Mouse (Mus musculus) megakaryocyte, embryonic 14.5 days (primary cell): Measurements from ENCODE around the gene Olfr1495. TPM values are rescaled to one million over a fixed set of nuclear protein-coding genes. Genes with fewer than 3 reads are reported as not detected.
"Not testable (repeated sequence)": the region's sequence is repeated elsewhere in the genome, so short reads cannot be mapped to it uniquely, and the experiment has no call there.

Experiments used
- H3K27me3 ChIP-seq: replicated peaks from 2 replicates; pipeline ENCODE3; 2012; ENCODE audit warnings: inconsistent platforms
- H3K36me3 ChIP-seq: replicated peaks from 2 replicates; pipeline ENCODE3; 2012; ENCODE audit warnings: low read length, inconsistent platforms, mixed read lengths
- H3K4me1 ChIP-seq: 2 replicates; pipeline ENCODE4 v1.6.1; 2012; ENCODE audit warnings: inconsistent platforms
- H3K4me3 ChIP-seq: replicated peaks from 2 replicates; pipeline ENCODE3; 2012; ENCODE audit warnings: moderate library complexity, mild to moderate bottlenecking, inconsistent platforms
- H3K9me3 ChIP-seq: 2 replicates; pipeline ENCODE4 v1.6.1; 2012; ENCODE audit warnings: inconsistent platforms
- FLI1 ChIP-seq: IDR thresholded peaks from 2 replicates; pipeline ENCODE4 v1.6.1; 2012; ENCODE audit warnings: low read length, inconsistent platforms, mixed read lengths
- GATA1 ChIP-seq: IDR thresholded peaks from 3 replicates; pipeline ENCODE4 v1.6.1; 2012; ENCODE audit warnings: mixed read lengths, low read length, inconsistent platforms, borderline replicate concordance
- polyA plus RNA-seq: library from polyadenylated mRNA; stranded (reverse); fragments of >175 nt; gene quantifications from 2 replicates; pipeline ENCODE4 v1.2.3, GENCODE M21; 2012; ENCODE audit warnings: low replicate concordance; ENCODE audit not compliant: insufficient read depth

The Olfr1495 gene
- not detected in 2 replicates for polyA plus RNA-seq

- Histone ChIP-seq H3K9me3 (peaks cover 6% of the 10 kb centered on the region; the same call in 1 of the 2 replicates), H3K36me3 (no peaks in the 10 kb centered on the region), H3K4me3 (no peak within 1 kb of the TSS), H3K4me1 (no peaks in the 10 kb centered on the region), H3K27me3 (no peaks in the 10 kb centered on the region)
- TF ChIP-seq GATA1 (no peak), FLI1 (no peak)
Measured at GRCm38 (mm10) chr19:13764306-13764705, at the start of gene Olfr1495. Gene Olfr1495 (plus strand): TSS chr19:13764606.

- H3K36me3 ChIP-seq, result no peaks in the 10 kb centered on the region
- no peak within 1 kb of the TSS for H3K4me3 ChIP-seq
- no peaks in the 10 kb centered on the region for H3K27me3 ChIP-seq
- no peaks in the 10 kb centered on the region for H3K4me1 ChIP-seq
- TF ChIP-seq FLI1, result no peak
- no peak for TF ChIP-seq GATA1
- 0 out of 2 replicates have a peak, but pooled peaks cover 7% of the 10 kb centered on the region for H3K9me3 ChIP-seq
Measured at GRCm38 (mm10) chr19:13722978-13723377, 41.4 kb upstream of the Olfr1495 start, which contains the start of gene Olfr1493-ps1. Gene Olfr1493-ps1 (plus strand): TSS chr19:13723278.

GRCm38 (mm10) chr19:13739428-13739827 is 25.0 kb upstream of the Olfr1495 start, which contains the start of gene Olfr1494:
Gene Olfr1494 (plus strand): TSS chr19:13739728.
- Histone ChIP-seq H3K4me1 (no peaks in the 10 kb centered on the region), H3K27me3 (no peaks in the 10 kb centered on the region)
- TF ChIP-seq FLI1 (no peak), GATA1 (no peak)

GRCm38 (mm10) chr19:13749366-13749765 is 15.0 kb upstream of the Olfr1495 start:
- Histone ChIP-seq H3K36me3 (no peaks in the 10 kb centered on the region), H3K4me3 (no peak overlapping the region), H3K9me3 (peaks cover 12% of the 10 kb centered on the region; the same call in 1 of the 2 replicates), H3K4me1 (no peaks in the 10 kb centered on the region), H3K27me3 (no peaks in the 10 kb centered on the region)
- TF ChIP-seq FLI1 (no peak), GATA1 (no peak)

More at GRCm38 (mm10) chr19:13739428-13739827, 25.0 kb upstream of the Olfr1495 start, which contains the start of gene Olfr1494:
- H3K36me3 ChIP-seq, result no peaks in the 10 kb centered on the region
- no peak within 1 kb of the TSS for H3K4me3 ChIP-seq
- H3K9me3 ChIP-seq, result no peaks in the 10 kb centered on the region

GRCm38 (mm10) chr19:13768565-13769276 is 4.3 kb downstream of the Olfr1495 start:
- H3K9me3 ChIP-seq, result peaks cover 6% of the 10 kb centered on the region; the same call in 1 of the 2 replicates
- no peak overlapping the region for H3K4me3 ChIP-seq
- TF ChIP-seq FLI1, result no peak
- no peak for TF ChIP-seq GATA1
- no peaks in the 10 kb centered on the region for H3K4me1 ChIP-seq
- no peaks in the 10 kb centered on the region for H3K27me3 ChIP-seq
- H3K36me3 ChIP-seq, result no peaks in the 10 kb centered on the region

GRCm38 (mm10) chr19:13777578-13777977 is 13.2 kb downstream of the Olfr1495 start, which contains the start of gene Olfr1496:
Gene Olfr1496 (plus strand): TSS chr19:13777878.
- H3K4me3 ChIP-seq, result no peak within 1 kb of the TSS
- no peak for TF ChIP-seq FLI1
- no peak for TF ChIP-seq GATA1
- no peaks in the 10 kb centered on the region for H3K36me3 ChIP-seq
- no peaks in the 10 kb centered on the region for H3K9me3 ChIP-seq
- no peaks in the 10 kb centered on the region for H3K4me1 ChIP-seq
- no peaks in the 10 kb centered on the region for H3K27me3 ChIP-seq

GRCm38 (mm10) chr19:13798102-13798501 is 33.7 kb downstream of the Olfr1495 start, which contains the start of gene Olfr1497:
Gene Olfr1497 (minus strand): TSS chr19:13798202.
- H3K4me1 ChIP-seq, result no peaks in the 10 kb centered on the region
- H3K36me3 ChIP-seq, result no peaks in the 10 kb centered on the region
- TF ChIP-seq FLI1 (no peak), GATA1 (no peak)
- H3K4me3 ChIP-seq, result no peak within 1 kb of the TSS
- no peaks in the 10 kb centered on the region for H3K9me3 ChIP-seq
- no peaks in the 10 kb centered on the region for H3K27me3 ChIP-seq

GRCm38 (mm10) chr19:13805486-13805885 is 41.1 kb downstream of the Olfr1495 start:
- not testable (repeated sequence) for H3K4me1 ChIP-seq, H3K4me3 ChIP-seq, H3K36me3 ChIP-seq, H3K27me3 ChIP-seq, H3K9me3 ChIP-seq

- Histone ChIP-seq H3K36me3 (no peaks in the 10 kb centered on the region), H3K27me3 (no peaks in the 10 kb centered on the region), H3K4me1 (no peaks in the 10 kb centered on the region), H3K4me3 (no peak overlapping the region), H3K9me3 (no peaks in the 10 kb centered on the region)
- TF ChIP-seq FLI1 (no peak), GATA1 (no peak)
Measured at GRCm38 (mm10) chr19:13812823-13813222, 48.4 kb downstream of the Olfr1495 start.

GRCm38 (mm10) chr19:13818827-13819226 is 54.4 kb downstream of the Olfr1495 start:
- Histone ChIP-seq H3K27me3 (no peaks in the 10 kb centered on the region), H3K4me1 (no peaks in the 10 kb centered on the region), H3K9me3 (no peaks in the 10 kb centered on the region), H3K36me3 (no peaks in the 10 kb centered on the region), H3K4me3 (no peak overlapping the region)
- no peak for TF ChIP-seq GATA1
- no peak for TF ChIP-seq FLI1
